Mouse (Mus musculus): ENCODE measurements around the gene Memo1. TPM values are rescaled to one million over a fixed set of nuclear protein-coding genes. Genes with fewer than 3 reads are reported as not detected.

The Memo1 gene
- polyA plus RNA-seq, 1 experiment from 2014 or later = 86.4 TPM

DNA sequence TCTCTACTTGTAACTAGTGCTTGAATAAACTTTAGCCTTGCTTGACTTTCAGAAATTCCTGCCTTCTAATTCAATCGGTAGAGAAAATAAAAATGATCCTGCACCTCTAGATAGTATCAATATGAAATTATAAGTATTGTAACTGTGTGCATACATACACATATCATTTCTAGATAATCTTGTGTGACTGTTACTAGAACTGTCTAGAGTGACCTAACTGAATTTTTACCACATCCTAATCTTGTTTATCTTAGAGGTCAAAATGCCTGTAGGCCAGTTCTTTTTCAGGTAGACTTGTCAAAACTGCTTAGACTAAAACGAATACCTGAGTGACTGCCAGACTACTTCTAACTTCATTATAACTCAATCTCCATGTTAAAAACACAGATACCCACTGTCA, 25.1 kb downstream of the Memo1 start:
- H3K4me3 ChIP-seq (ENCODE audit: low read depth, low read length) = no peak overlapping the region
- H3K4me2 ChIP-seq (ENCODE audit: low read depth) = no peak overlapping the region
- ATAC-seq (ENCODE audit: insufficient read depth, low FRiP score, low TSS enrichment) (no peak), DNase-seq (ENCODE audit: low spot score) (no peak)
- no peaks in the 10 kb centered on the region for H3K27me3 ChIP-seq (ENCODE audit: control insufficient read depth, insufficient read depth, low read length)
- H3K9ac ChIP-seq (ENCODE audit: low read length) = no peak overlapping the region
- H3K27ac ChIP-seq (ENCODE audit: low read depth, low read length) = no peak overlapping the region
- H3K9me3 ChIP-seq (ENCODE audit: control insufficient read depth, low read length) = no peaks in the 10 kb centered on the region
- no peaks in the 10 kb centered on the region for H3K36me3 ChIP-seq (ENCODE audit: control insufficient read depth, insufficient read depth, low read length)
- H3K4me1 ChIP-seq (ENCODE audit: control insufficient read depth, insufficient read depth, low read length) = peaks cover 3% of the 10 kb centered on the region
- 91% methylated on average over 2 of the region's 2 CpGs for WGBS

DNA sequence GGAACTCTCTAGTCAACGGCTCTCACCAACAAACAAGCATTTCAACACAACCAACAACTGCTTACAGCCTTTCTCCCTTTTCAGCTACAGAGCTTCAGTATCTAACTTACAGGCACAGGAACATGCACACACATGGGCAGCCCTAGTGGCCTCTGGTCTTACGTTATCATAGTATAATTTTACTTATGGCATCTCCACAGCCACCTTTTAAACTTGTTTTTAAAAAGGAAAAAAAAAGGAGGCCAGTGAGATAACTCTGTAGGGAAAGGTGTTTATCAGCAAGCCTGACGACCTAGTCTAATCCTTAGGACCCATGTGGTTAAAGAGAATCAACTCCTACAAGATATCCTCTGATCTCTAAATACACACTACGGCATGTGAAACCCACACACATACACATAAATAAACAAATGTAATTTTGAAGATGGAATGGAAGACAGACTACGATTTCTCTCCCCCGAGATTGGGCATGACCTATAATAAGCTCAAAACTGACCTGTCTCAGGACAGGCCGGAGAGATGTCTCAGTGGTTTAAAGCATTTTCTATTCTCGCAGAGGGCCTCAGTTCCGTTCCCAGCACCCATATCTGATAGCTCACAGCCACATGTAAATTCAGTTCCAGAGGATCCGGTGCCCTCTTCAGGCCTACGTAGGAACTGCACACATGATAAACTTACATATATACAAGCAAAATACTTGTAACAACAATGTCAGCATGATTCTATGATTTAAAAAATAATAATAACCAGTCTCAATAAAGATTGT, 27.7 kb downstream of the Memo1 start:
- no peak overlapping the region for H3K4me3 ChIP-seq (ENCODE audit: low read depth, low read length)
- ATAC-seq (ENCODE audit: insufficient read depth, low FRiP score, low TSS enrichment) = no peak
- H3K4me1 ChIP-seq (ENCODE audit: control insufficient read depth, insufficient read depth, low read length) = peaks cover 11% of the 10 kb centered on the region
- no peak overlapping the region for H3K27ac ChIP-seq (ENCODE audit: low read depth, low read length)
- no peaks in the 10 kb centered on the region for H3K9me3 ChIP-seq (ENCODE audit: control insufficient read depth, low read length)
- no peak overlapping the region for H3K9ac ChIP-seq (ENCODE audit: low read length)
- no peak for DNase-seq (ENCODE audit: low spot score)
- H3K4me2 ChIP-seq (ENCODE audit: low read depth) = no peak overlapping the region
- H3K36me3 ChIP-seq (ENCODE audit: control insufficient read depth, insufficient read depth, low read length) = no peaks in the 10 kb centered on the region
- no peaks in the 10 kb centered on the region for H3K27me3 ChIP-seq (ENCODE audit: control insufficient read depth, insufficient read depth, low read length)
- 92% methylated on average over 11 of the region's 11 CpGs for WGBS

DNA sequence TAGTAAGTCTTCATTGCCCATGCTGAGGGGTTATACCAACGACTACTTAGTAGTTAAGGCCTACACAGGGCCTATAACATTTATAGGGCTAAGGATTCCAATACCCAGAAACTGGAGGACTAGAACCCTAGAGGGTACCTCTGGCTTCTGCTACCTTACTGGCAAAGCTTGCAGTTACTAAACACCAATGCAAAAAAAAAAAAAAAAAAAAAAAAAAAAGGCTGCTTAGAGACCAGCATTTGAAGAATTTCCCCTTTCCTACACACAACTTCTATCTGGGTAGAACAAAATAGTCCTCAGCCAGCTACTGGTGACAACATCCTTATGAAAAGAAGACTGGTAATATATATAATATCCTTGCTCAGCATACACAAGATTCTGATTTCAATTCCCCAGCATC, 29.7 kb downstream of the Memo1 start:
- H3K27me3 ChIP-seq (ENCODE audit: control insufficient read depth, insufficient read depth, low read length) = no peaks in the 10 kb centered on the region
- no peak overlapping the region for H3K4me3 ChIP-seq (ENCODE audit: low read depth, low read length)
- no peak overlapping the region for H3K9ac ChIP-seq (ENCODE audit: low read length)
- no peak overlapping the region for H3K27ac ChIP-seq (ENCODE audit: low read depth, low read length)
- peaks cover 11% of the 10 kb centered on the region for H3K4me1 ChIP-seq (ENCODE audit: control insufficient read depth, insufficient read depth, low read length)
- DNase-seq (ENCODE audit: low spot score) (no peak), ATAC-seq (ENCODE audit: insufficient read depth, low FRiP score, low TSS enrichment) (no peak)
- whole genome bisulfite sequencing = 40% methylated on average over 1 of the region's 1 CpGs
- H3K4me2 ChIP-seq (ENCODE audit: low read depth) = no peak overlapping the region
- no peaks in the 10 kb centered on the region for H3K9me3 ChIP-seq (ENCODE audit: control insufficient read depth, low read length)
- H3K36me3 ChIP-seq (ENCODE audit: control insufficient read depth, insufficient read depth, low read length) = no peaks in the 10 kb centered on the region

DNA sequence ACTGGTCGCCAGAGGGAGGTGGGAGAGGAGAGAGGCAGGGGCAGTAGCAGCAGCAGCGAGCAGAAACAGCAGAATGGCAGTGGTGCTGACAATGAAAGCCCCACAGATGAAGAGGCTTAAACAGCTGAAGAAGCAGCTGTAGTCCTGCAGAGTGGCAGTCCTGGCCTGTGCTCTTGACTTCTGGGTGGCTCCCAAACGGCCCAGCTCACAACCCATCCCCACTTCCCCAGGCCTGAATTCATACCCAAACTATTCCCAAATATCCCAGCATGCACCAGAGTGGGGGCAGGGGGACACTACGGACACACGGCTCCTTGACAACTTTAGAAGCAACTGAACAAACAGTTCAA, 30.2 kb downstream of the Memo1 start:
- Histone ChIP-seq H3K9me3 (ENCODE audit: control insufficient read depth, low read length) (no peaks in the 10 kb centered on the region), H3K27me3 (ENCODE audit: control insufficient read depth, insufficient read depth, low read length) (no peaks in the 10 kb centered on the region), H3K9ac (ENCODE audit: low read length) (no peak overlapping the region; the same call in 1 of the 2 replicates), H3K36me3 (ENCODE audit: control insufficient read depth, insufficient read depth, low read length) (no peaks in the 10 kb centered on the region), H3K4me1 (ENCODE audit: control insufficient read depth, insufficient read depth, low read length) (peaks cover 11% of the 10 kb centered on the region), H3K4me3 (ENCODE audit: low read depth, low read length) (no peak overlapping the region), H3K4me2 (ENCODE audit: low read depth) (0 out of 2 replicates have a peak overlapping the region, but pooled peaks have one; percentile 8), H3K27ac (ENCODE audit: low read depth, low read length) (peak overlapping the region; percentile 61)
- WGBS = 9% methylated on average over 5 of the region's 5 CpGs
- DNase-seq (ENCODE audit: low spot score) (peak; percentile 16), ATAC-seq (ENCODE audit: insufficient read depth, low FRiP score, low TSS enrichment) (no peak)

DNA sequence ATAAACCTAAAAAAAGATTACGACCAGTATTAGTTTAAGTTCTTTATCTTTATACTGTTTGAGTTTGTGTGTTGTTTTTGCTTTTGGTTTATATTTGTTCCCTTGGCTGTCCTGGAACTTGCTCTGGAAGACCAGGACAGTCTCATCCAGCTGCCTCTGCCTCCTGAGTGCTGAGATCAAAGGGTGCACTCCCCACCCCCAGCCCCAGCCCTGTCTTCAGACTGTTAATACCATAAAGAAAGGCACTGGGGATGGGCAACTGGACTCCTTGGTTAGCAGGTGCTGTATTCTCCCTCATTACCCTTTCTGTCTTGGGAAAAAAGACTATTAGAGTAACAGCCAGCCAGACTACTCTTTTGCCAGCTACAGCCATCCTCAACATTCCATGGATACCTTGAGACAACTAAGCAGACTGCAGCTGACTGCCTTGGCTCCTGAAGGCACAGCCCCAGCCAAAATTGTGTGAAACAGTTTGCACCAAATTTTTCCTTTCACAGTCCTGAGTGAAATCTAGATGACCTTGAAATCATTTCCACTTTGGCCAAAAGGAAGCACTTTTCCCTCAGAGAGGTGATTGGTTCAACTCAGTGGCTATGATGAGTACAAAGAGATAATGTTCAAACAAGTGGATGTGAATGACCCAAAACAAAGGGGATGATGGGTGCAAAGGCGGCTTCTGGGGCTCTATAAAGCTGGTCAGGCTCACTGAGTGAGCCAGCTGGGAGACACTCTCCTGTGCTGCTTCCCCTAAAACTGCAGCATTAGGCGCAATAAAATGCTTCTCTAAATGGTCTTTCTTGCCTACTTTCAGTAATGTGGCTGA, 30.8 kb downstream of the Memo1 start:
- DNase-seq (ENCODE audit: low spot score) = no peak
- no peak for ATAC-seq (ENCODE audit: insufficient read depth, low FRiP score, low TSS enrichment)
- Histone ChIP-seq H3K4me3 (ENCODE audit: low read depth, low read length) (no peak overlapping the region), H3K4me1 (ENCODE audit: control insufficient read depth, insufficient read depth, low read length) (peaks cover 11% of the 10 kb centered on the region), H3K9ac (ENCODE audit: low read length) (no peak overlapping the region), H3K36me3 (ENCODE audit: control insufficient read depth, insufficient read depth, low read length) (no peaks in the 10 kb centered on the region), H3K4me2 (ENCODE audit: low read depth) (0 out of 2 replicates have a peak overlapping the region, but pooled peaks have one; percentile 8), H3K9me3 (ENCODE audit: control insufficient read depth, low read length) (no peaks in the 10 kb centered on the region), H3K27ac (ENCODE audit: low read depth, low read length) (peak overlapping the region; percentile 61), H3K27me3 (ENCODE audit: control insufficient read depth, insufficient read depth, low read length) (no peaks in the 10 kb centered on the region)
- WGBS = 22% methylated on average over 3 of the region's 3 CpGs

DNA sequence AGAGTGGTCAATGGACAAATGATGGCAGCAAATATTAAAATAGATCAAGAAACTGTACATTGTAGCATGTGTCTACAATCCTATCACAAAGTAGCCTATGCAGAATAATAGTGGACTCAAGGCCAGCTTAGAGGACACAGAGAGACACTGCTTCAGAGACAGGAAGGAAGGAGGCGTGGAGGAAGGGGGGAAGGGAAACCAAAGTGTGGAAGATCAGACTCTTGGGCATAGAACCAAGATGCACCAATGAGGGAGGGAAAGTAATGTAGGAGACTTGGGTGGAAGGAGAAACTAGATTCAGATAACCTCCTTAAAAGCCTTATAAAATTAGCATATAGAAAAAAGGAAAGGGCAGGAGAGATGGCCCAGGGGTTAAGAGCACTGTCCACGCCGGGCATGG, 32.9 kb downstream of the Memo1 start:
- DNase-seq (ENCODE audit: low spot score) = no peak
- Histone ChIP-seq H3K9ac (ENCODE audit: low read length) (no peak overlapping the region), H3K9me3 (ENCODE audit: control insufficient read depth, low read length) (no peaks in the 10 kb centered on the region), H3K27me3 (ENCODE audit: control insufficient read depth, insufficient read depth, low read length) (no peaks in the 10 kb centered on the region), H3K4me2 (ENCODE audit: low read depth) (no peak overlapping the region), H3K4me1 (ENCODE audit: control insufficient read depth, insufficient read depth, low read length) (peaks cover 11% of the 10 kb centered on the region), H3K36me3 (ENCODE audit: control insufficient read depth, insufficient read depth, low read length) (no peaks in the 10 kb centered on the region), H3K27ac (ENCODE audit: low read depth, low read length) (no peak overlapping the region), H3K4me3 (ENCODE audit: low read depth, low read length) (no peak overlapping the region)
- no peak for ATAC-seq (ENCODE audit: insufficient read depth, low FRiP score, low TSS enrichment)
- WGBS = 90% methylated on average over 3 of the region's 3 CpGs

DNA sequence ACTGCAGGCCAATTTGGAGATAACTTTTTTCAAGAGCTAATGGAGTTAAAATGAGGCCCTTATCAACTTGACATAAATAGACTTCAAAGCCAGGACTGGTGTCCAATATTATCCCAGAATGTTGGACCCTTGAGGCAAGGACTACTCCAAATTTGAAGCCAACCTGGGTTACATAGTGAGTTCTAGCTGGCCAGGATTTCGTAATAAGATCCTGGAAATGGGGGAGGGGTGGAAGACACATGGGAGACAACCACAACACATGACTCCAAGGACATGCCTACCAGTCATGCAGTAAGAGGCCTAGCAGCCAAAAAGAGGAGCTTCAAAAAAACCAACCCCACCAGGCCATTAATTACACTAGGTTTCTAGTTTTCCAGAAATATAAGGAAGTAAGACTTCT, 50.0 kb downstream of the Memo1 start:
- DNase-seq (ENCODE audit: low spot score) = no peak
- no peaks in the 10 kb centered on the region for H3K4me1 ChIP-seq (ENCODE audit: control insufficient read depth, insufficient read depth, low read length)
- no peak overlapping the region for H3K27ac ChIP-seq (ENCODE audit: low read depth, low read length)
- no peaks in the 10 kb centered on the region for H3K27me3 ChIP-seq (ENCODE audit: control insufficient read depth, insufficient read depth, low read length)
- no peak for ATAC-seq (ENCODE audit: insufficient read depth, low FRiP score, low TSS enrichment)
- H3K9ac ChIP-seq (ENCODE audit: low read length) = no peak overlapping the region
- no peak overlapping the region for H3K4me3 ChIP-seq (ENCODE audit: low read depth, low read length)
- no peaks in the 10 kb centered on the region for H3K36me3 ChIP-seq (ENCODE audit: control insufficient read depth, insufficient read depth, low read length)
- H3K9me3 ChIP-seq (ENCODE audit: control insufficient read depth, low read length) = no peaks in the 10 kb centered on the region
- 76% methylated on average over 1 of the region's 1 CpGs for WGBS
- H3K4me2 ChIP-seq (ENCODE audit: low read depth) = no peak overlapping the region

DNA sequence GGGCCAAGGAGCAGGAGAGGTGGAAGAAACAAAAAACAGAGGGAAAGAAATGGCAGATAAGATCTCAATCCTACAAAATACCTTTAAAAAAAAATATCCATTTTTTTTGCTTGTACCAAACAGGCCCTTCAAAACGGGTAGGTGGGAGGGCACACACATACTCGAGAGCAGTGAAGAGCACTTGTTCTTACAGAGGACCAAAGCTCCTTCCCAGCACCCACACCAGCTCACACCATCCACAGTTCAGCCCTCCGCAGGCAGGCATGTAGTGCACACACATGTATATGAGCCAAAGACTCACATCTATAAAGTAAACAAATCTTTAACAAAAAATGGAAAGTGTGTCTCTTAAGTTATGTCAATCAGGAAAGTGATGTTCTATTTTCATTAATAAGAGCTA, 52.5 kb downstream of the Memo1 start:
- Histone ChIP-seq H3K9ac (ENCODE audit: low read length) (no peak overlapping the region), H3K4me1 (ENCODE audit: control insufficient read depth, insufficient read depth, low read length) (no peaks in the 10 kb centered on the region)
- 87% methylated on average over 3 of the region's 3 CpGs for WGBS

DNA sequence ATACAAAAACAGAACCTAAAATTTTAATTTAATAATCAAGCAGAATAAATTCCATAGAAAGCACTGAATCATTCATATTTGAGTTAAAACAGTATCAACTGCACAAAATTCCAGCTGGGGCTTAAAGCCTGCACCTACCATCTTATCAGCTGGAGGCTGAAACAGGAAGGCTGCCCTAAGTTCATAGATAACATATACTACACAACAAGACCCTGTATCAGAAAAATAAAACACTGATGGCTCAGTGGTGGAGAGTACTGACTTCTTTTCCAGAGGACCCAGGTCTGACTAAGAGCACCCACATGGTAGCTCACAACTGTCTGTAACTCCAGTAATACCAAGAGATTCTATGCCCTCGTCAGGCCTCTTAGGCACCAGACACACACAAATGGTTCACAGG, 55.0 kb downstream of the Memo1 start:
- Histone ChIP-seq H3K27ac (ENCODE audit: low read depth, low read length) (no peak overlapping the region), H3K36me3 (ENCODE audit: control insufficient read depth, insufficient read depth, low read length) (no peaks in the 10 kb centered on the region), H3K27me3 (ENCODE audit: control insufficient read depth, insufficient read depth, low read length) (no peaks in the 10 kb centered on the region), H3K4me3 (ENCODE audit: low read depth, low read length) (no peak overlapping the region), H3K9me3 (ENCODE audit: control insufficient read depth, low read length) (no peaks in the 10 kb centered on the region), H3K4me2 (ENCODE audit: low read depth) (no peak overlapping the region), H3K4me1 (ENCODE audit: control insufficient read depth, insufficient read depth, low read length) (no peaks in the 10 kb centered on the region), H3K9ac (ENCODE audit: low read length) (no peak overlapping the region)
- 89% methylated on average over 1 of the region's 1 CpGs for WGBS
- ATAC-seq (ENCODE audit: insufficient read depth, low FRiP score, low TSS enrichment) (no peak), DNase-seq (ENCODE audit: low spot score) (no peak)

More for the DNA sequence above, 52.5 kb downstream of the Memo1 start:
- Histone ChIP-seq H3K27me3 (ENCODE audit: control insufficient read depth, insufficient read depth, low read length) (no peaks in the 10 kb centered on the region), H3K9me3 (ENCODE audit: control insufficient read depth, low read length) (no peaks in the 10 kb centered on the region), H3K36me3 (ENCODE audit: control insufficient read depth, insufficient read depth, low read length) (no peaks in the 10 kb centered on the region), H3K27ac (ENCODE audit: low read depth, low read length) (no peak overlapping the region), H3K4me3 (ENCODE audit: low read depth, low read length) (no peak overlapping the region), H3K4me2 (ENCODE audit: low read depth) (no peak overlapping the region)
- DNase-seq (ENCODE audit: low spot score) = no peak
- ATAC-seq (ENCODE audit: insufficient read depth, low FRiP score, low TSS enrichment) = no peak
